Mouse (Mus musculus) forebrain, embryonic 14.5 days (tissue): ENCODE measurements around the gene Myo1d. TPM values are rescaled to one million over a fixed set of nuclear protein-coding genes. Genes with fewer than 3 reads are reported as not detected.

Experiments used
- ATAC-seq: fragments of 200-750 bp; cut with Nextera tagmentation; 2 replicates; pipeline ENCODE4 v1.8.0; 2017; ENCODE audit warnings: mild to moderate bottlenecking, moderate library complexity
- DNase-seq: peaks from one replicate; pipeline ENCODE4 v3.0.0-alpha.2; 2015; ENCODE audit warnings: low spot score
- H3K27ac ChIP-seq: fragments of 300-500 bp; sonication (generic); 2 replicates; pipeline ENCODE4 v1.5.1; 2014; ENCODE audit warnings: low read depth, mild to moderate bottlenecking, control low read depth, low read length, moderate library complexity
- H3K27me3 ChIP-seq: fragments of 300-500 bp; sonication (generic); replicated peaks from 2 replicates; pipeline ENCODE4 v1.6.1; 2014; ENCODE audit warnings: low read length, control low read depth, mixed read lengths; ENCODE audit not compliant: control insufficient read depth, insufficient read depth
- H3K36me3 ChIP-seq: fragments of 300-500 bp; sonication (generic); 2 replicates; pipeline ENCODE4 v1.6.1; 2014; ENCODE audit warnings: low read length, control low read depth; ENCODE audit not compliant: control insufficient read depth, insufficient read depth
- H3K4me1 ChIP-seq: fragments of 300-500 bp; sonication (generic); 2 replicates; pipeline ENCODE4 v1.6.1; 2014; ENCODE audit warnings: antibody characterized with exemption, low read length, control low read depth; ENCODE audit not compliant: control insufficient read depth, insufficient read depth
- H3K4me2 ChIP-seq: fragments of 300-500 bp; sonication (generic); 2 replicates; pipeline ENCODE4 v1.6.1; 2014; ENCODE audit warnings: mild to moderate bottlenecking, control low read depth, low read length
- H3K4me3 ChIP-seq: fragments of 300-500 bp; sonication (generic); 2 replicates; pipeline ENCODE4 v1.5.1; 2014; ENCODE audit warnings: low read depth, low read length, control low read depth
- H3K9ac ChIP-seq: fragments of 300-500 bp; sonication (generic); 2 replicates; pipeline ENCODE4 v1.6.1; 2014; ENCODE audit warnings: mild to moderate bottlenecking, low read length, control low read depth, moderate library complexity
- H3K9me3 ChIP-seq: fragments of 300-500 bp; sonication (generic); replicated peaks from 2 replicates; pipeline ENCODE4 v1.6.1; 2016; ENCODE audit warnings: low read length, control low read depth, mixed read lengths; ENCODE audit not compliant: control insufficient read depth
- WGBS: fragments of 180-500 bp; shearing (Covaris S2); extraction: QIAGEN DNeasy Blood & Tissue Kit; methylation state at CpG from one replicate; pipeline ENCODE4 v1.1.7; 2014; 5-methylcytosine and 5-hydroxymethylcytosine counted together
- polyA plus RNA-seq: library from polyadenylated mRNA; unstranded; fragments of >200 nt; fragmentation: Nextera tagmentation; extraction: Ambion mirVana; gene quantifications from 2 replicates; pipeline ENCODE4 v1.2.1, GENCODE M21; 2014

The Myo1d gene
- polyA plus RNA-seq, 1 experiment from 2014 or later: 1.3 TPM

GRCm38 (mm10) chr11:80523410-80523809 lies 256.4 kb downstream of the Myo1d start:
- ATAC-seq: no peak

GRCm38 (mm10) chr11:80522852-80523251 lies 257.0 kb downstream of the Myo1d start:
- no peak overlapping the region for H3K9ac ChIP-seq
- DNase-seq: no peak
- no peak overlapping the region for H3K4me3 ChIP-seq
- H3K4me1 ChIP-seq: peaks cover 22% of the 10 kb centered on the region
- WGBS: 73% methylated on average over 2 of the region's 2 CpGs
- ATAC-seq: no peak
- H3K9me3 ChIP-seq: no peaks in the 10 kb centered on the region
- H3K27ac ChIP-seq: no peak overlapping the region
- no peak overlapping the region for H3K4me2 ChIP-seq
- H3K27me3 ChIP-seq: no peaks in the 10 kb centered on the region
- no peaks in the 10 kb centered on the region for H3K36me3 ChIP-seq

More at GRCm38 (mm10) chr11:80523410-80523809, 256.4 kb downstream of the Myo1d start:
- H3K36me3 ChIP-seq: no peaks in the 10 kb centered on the region
- no peak overlapping the region for H3K9ac ChIP-seq
- no peaks in the 10 kb centered on the region for H3K27me3 ChIP-seq
- no peak overlapping the region for H3K4me2 ChIP-seq
- no peak overlapping the region for H3K27ac ChIP-seq
- H3K9me3 ChIP-seq: no peaks in the 10 kb centered on the region
- no peak for DNase-seq
- H3K4me3 ChIP-seq: no peak overlapping the region
- 64% methylated on average over 4 of the region's 4 CpGs for WGBS
- peaks cover 17% of the 10 kb centered on the region for H3K4me1 ChIP-seq

GRCm38 (mm10) chr11:80521148-80521547 lies 258.7 kb downstream of the Myo1d start:
- 72% methylated on average over 2 of the region's 2 CpGs for WGBS
- Histone ChIP-seq H3K27ac (no peak overlapping the region), H3K36me3 (no peaks in the 10 kb centered on the region), H3K9ac (no peak overlapping the region), H3K4me3 (no peak overlapping the region), H3K4me1 (peaks cover 32% of the 10 kb centered on the region), H3K27me3 (no peaks in the 10 kb centered on the region), H3K9me3 (no peaks in the 10 kb centered on the region), H3K4me2 (no peak overlapping the region)
- DNase-seq (no peak), ATAC-seq (no peak)

- Histone ChIP-seq H3K4me1 (peaks cover 52% of the 10 kb centered on the region), H3K27me3 (no peaks in the 10 kb centered on the region), H3K4me2 (peak overlapping the region; percentile 20; the same call in 1 of the 2 replicates), H3K9me3 (no peaks in the 10 kb centered on the region), H3K4me3 (no peak overlapping the region), H3K9ac (peak overlapping the region; percentile 56), H3K27ac (peak overlapping the region; percentile 97), H3K36me3 (no peaks in the 10 kb centered on the region)
- ATAC-seq: peak; percentile 99
- 19% methylated on average over 9 of the region's 9 CpGs for WGBS
- DNase-seq: peak; percentile 99
Observed at GRCm38 (mm10) chr11:80518421-80519367, 261.1 kb downstream of the Myo1d start.

DNA sequence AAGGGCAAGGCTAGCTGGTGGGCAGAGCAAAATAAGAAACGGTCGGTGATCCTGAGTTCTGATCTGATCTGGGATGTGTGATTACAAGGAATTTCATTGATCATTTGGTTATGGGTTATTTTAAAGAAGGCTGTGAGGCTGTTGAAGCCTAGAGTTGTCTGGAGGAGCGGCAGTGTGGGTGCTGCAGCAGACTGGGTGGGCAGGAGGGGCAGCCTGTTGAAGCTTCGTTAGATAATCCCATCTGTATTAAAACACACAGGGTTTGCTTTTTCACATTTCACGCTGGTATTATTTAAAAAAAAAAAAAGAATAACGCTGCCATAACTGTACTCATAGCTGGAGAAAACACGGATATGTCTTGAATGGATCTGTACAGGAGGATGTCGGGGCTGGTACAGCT lies 263.9 kb downstream of the Myo1d start:
- DNase-seq: no peak
- Histone ChIP-seq H3K4me3 (no peak overlapping the region), H3K4me1 (peaks cover 64% of the 10 kb centered on the region), H3K9ac (no peak overlapping the region; the same call in 1 of the 2 replicates), H3K36me3 (no peaks in the 10 kb centered on the region), H3K27me3 (no peaks in the 10 kb centered on the region), H3K27ac (peak overlapping the region; percentile 15), H3K4me2 (no peak overlapping the region), H3K9me3 (no peaks in the 10 kb centered on the region)
- 76% methylated on average over 8 of the region's 8 CpGs for WGBS
- no peak for ATAC-seq

- H3K9ac ChIP-seq: no peak overlapping the region
- ATAC-seq (no peak), DNase-seq (no peak)
- peaks cover 64% of the 10 kb centered on the region for H3K4me1 ChIP-seq
- 43% methylated on average over 1 of the region's 1 CpGs for WGBS
- no peaks in the 10 kb centered on the region for H3K36me3 ChIP-seq
- H3K27me3 ChIP-seq: no peaks in the 10 kb centered on the region
- no peaks in the 10 kb centered on the region for H3K9me3 ChIP-seq
- H3K4me3 ChIP-seq: no peak overlapping the region
- peak overlapping the region; percentile 35; the same call in 1 of the 2 replicates for H3K27ac ChIP-seq
- no peak overlapping the region for H3K4me2 ChIP-seq
Observed at GRCm38 (mm10) chr11:80515346-80515745, 264.5 kb downstream of the Myo1d start.

GRCm38 (mm10) chr11:80513796-80514195 lies 266.0 kb downstream of the Myo1d start:
- H3K36me3 ChIP-seq: no peaks in the 10 kb centered on the region
- no peak overlapping the region for H3K4me2 ChIP-seq
- no peak overlapping the region for H3K9ac ChIP-seq
- 40% methylated on average over 7 of the region's 7 CpGs for WGBS
- no peaks in the 10 kb centered on the region for H3K27me3 ChIP-seq
- no peaks in the 10 kb centered on the region for H3K9me3 ChIP-seq
- peaks cover 58% of the 10 kb centered on the region for H3K4me1 ChIP-seq
- H3K4me3 ChIP-seq: no peak overlapping the region
- ATAC-seq (no peak), DNase-seq (no peak)
- no peak overlapping the region for H3K27ac ChIP-seq

- Histone ChIP-seq H3K4me3 (no peak overlapping the region), H3K27me3 (no peaks in the 10 kb centered on the region), H3K9me3 (no peaks in the 10 kb centered on the region), H3K36me3 (no peaks in the 10 kb centered on the region), H3K4me2 (no peak overlapping the region), H3K4me1 (peaks cover 51% of the 10 kb centered on the region), H3K9ac (no peak overlapping the region), H3K27ac (no peak overlapping the region)
- ATAC-seq (no peak), DNase-seq (no peak)
- WGBS: 64% methylated on average over 19 of the region's 19 CpGs
Observed at GRCm38 (mm10) chr11:80512313-80513056, 267.3 kb downstream of the Myo1d start.
